Mouse (Mus musculus) hindbrain, embryonic 15.5 days (tissue): ENCODE measurements around the gene BC051019. TPM values are rescaled to one million over a fixed set of nuclear protein-coding genes. Genes with fewer than 3 reads are reported as not detected.

Experiments
- ATAC-seq: fragments of 200-750 bp; cut with Nextera tagmentation; 2 replicates; pipeline ENCODE4 v1.8.0; 2017; ENCODE audit warnings: low read depth, moderate number of reproducible peaks, moderate TSS enrichment; ENCODE audit not compliant: low FRiP score
- H3K27ac ChIP-seq: fragments of 300-500 bp; sonication (generic); replicated peaks from 2 replicates; pipeline ENCODE4 v1.5.1; 2015; ENCODE audit warnings: mild to moderate bottlenecking, inconsistent platforms
- H3K27me3 ChIP-seq: fragments of 300-500 bp; sonication (generic); 2 replicates; pipeline ENCODE4 v1.6.1; 2015; ENCODE audit warnings: control low read depth, inconsistent platforms
- H3K36me3 ChIP-seq: fragments of 300-500 bp; sonication (generic); 2 replicates; pipeline ENCODE4 v1.6.1; 2015; ENCODE audit warnings: control low read depth, inconsistent platforms
- H3K4me1 ChIP-seq: fragments of 300-500 bp; sonication (generic); replicated peaks from 2 replicates; pipeline ENCODE4 v1.6.1; 2015; ENCODE audit warnings: control low read depth, inconsistent platforms
- H3K4me2 ChIP-seq: fragments of 300-500 bp; sonication (generic); 2 replicates; pipeline ENCODE4 v1.6.1; 2015; ENCODE audit warnings: moderate library complexity, mild to moderate bottlenecking, inconsistent platforms
- H3K4me3 ChIP-seq: fragments of 300-500 bp; sonication (generic); 2 replicates; pipeline ENCODE4 v1.5.1; 2015; ENCODE audit warnings: mild to moderate bottlenecking, inconsistent platforms
- H3K9ac ChIP-seq: fragments of 300-500 bp; sonication (generic); 2 replicates; pipeline ENCODE4 v1.6.1; 2015; ENCODE audit warnings: inconsistent platforms
- H3K9me3 ChIP-seq: fragments of 300-500 bp; sonication (generic); 2 replicates; pipeline ENCODE4 v1.6.1; 2016; ENCODE audit warnings: control low read depth, inconsistent platforms
- WGBS: fragments of 180-500 bp; shearing (Covaris S2); methylation state at CpG from one replicate; pipeline ENCODE4 v1.1.7; 2015; 5-methylcytosine and 5-hydroxymethylcytosine counted together
- polyA plus RNA-seq: library from polyadenylated mRNA; unstranded; fragments of >200 nt; fragmentation: Nextera tagmentation; extraction: Ambion mirVana; gene quantifications from 2 replicates; pipeline ENCODE4 v1.2.1, GENCODE M21; 2015

The BC051019 gene
- polyA plus RNA-seq, 1 experiment from 2014 or later, result 0.32 TPM

DNA sequence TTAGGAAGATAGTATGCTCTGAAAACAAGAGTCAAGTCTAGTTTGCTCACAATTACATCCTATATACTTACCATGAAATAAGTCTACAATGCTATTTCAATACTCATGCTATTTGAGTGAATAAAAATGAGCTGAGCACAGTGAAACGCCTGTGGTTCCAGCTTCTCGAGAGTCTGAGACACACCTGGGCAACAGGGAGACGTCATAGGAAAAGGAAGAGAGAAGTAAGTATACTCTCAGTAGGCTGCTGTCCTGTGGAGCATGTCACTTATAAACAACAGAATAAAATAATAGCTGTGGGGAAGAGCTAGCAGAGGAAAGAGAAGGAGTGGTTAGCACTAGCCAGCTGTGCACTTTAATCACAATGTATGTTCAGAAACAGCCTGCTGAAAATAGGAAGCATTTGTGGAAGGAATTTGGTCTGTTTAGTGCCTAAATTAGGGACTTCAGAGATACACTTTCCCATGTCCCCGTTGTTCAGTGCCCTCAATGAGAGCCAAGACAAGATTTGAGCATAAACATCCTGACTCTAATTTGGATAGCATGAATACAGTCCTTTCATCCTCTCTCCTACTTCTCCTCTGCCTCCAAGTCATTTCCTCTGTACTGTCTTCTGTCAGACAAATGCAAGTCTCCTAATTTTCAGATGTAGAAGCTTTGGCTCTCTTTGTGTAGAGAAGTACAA is 48.6 kb downstream of the BC051019 start:
- Histone ChIP-seq H3K9me3 (no peaks in the 10 kb centered on the region), H3K4me3 (no peak overlapping the region)

GRCm38 (mm10) chr7:109671581-109672471 is 51.8 kb downstream of the BC051019 start:
- Histone ChIP-seq H3K4me3 (peak overlapping the region; percentile 46), H3K36me3 (no peaks in the 10 kb centered on the region), H3K27ac (peak overlapping the region; percentile 64), H3K4me1 (peaks cover 3% of the 10 kb centered on the region; the same call in 1 of the 2 replicates), H3K9me3 (no peaks in the 10 kb centered on the region), H3K4me2 (peak overlapping the region; percentile 69), H3K9ac (peak overlapping the region; percentile 51), H3K27me3 (no peaks in the 10 kb centered on the region)
- ATAC-seq, result peak; percentile 92
- WGBS, result under 1% methylated on average over 38 of the region's 44 CpGs

More for the DNA sequence above, 48.6 kb downstream of the BC051019 start:
- Histone ChIP-seq H3K27ac (no peak overlapping the region), H3K36me3 (no peaks in the 10 kb centered on the region), H3K4me2 (no peak overlapping the region), H3K4me1 (peaks cover 3% of the 10 kb centered on the region; the same call in 1 of the 2 replicates), H3K9ac (no peak overlapping the region), H3K27me3 (no peaks in the 10 kb centered on the region)
- ATAC-seq, result no peak
- WGBS, result 70% methylated on average over 4 of the region's 4 CpGs

DNA sequence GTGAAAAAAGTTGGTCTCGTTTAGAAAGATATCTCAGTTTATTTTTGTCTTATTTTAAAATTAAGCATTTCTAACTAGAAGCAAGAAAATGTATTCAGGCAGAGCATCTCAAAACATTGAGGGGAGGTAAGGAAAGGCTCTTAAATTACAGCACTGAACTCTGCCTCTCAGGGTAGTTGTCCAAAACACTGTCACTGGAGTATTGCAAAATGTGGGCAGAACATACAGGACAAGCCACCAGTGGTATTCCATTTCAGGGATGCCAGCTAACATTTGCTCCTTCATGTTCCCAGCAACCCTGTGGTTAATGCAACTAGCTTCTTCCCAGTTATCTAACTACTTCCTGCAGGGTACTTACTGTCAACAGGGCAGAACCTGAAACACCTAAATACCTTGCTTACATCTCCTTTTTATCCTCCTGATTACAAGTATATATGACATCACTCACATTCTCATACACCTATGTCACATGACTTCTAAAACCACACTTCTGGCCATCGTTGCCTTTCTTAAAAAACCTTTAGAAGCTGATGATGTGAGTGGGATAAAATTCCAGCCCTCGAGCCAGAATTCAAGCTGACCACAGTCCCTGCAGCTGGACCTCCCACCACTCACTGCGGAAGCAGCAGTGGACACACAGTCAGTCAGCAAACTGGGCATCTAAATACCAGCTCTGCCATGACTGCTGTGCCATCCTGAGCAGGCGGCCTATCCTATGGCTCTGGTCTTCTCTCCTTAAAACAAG is 54.1 kb downstream of the BC051019 start:
- Histone ChIP-seq H3K4me1 (peaks cover 3% of the 10 kb centered on the region; the same call in 1 of the 2 replicates), H3K27ac (no peak overlapping the region), H3K36me3 (no peaks in the 10 kb centered on the region), H3K4me3 (no peak overlapping the region), H3K9me3 (no peaks in the 10 kb centered on the region), H3K4me2 (peak overlapping the region; percentile 69), H3K9ac (no peak overlapping the region), H3K27me3 (no peaks in the 10 kb centered on the region)
- 92% methylated on average over 5 of the region's 5 CpGs for WGBS
- no peak for ATAC-seq

- Histone ChIP-seq H3K27ac (no peak overlapping the region), H3K4me3 (no peak overlapping the region), H3K36me3 (no peaks in the 10 kb centered on the region), H3K4me2 (no peak overlapping the region), H3K27me3 (no peaks in the 10 kb centered on the region), H3K9me3 (no peaks in the 10 kb centered on the region), H3K9ac (no peak overlapping the region), H3K4me1 (no peaks in the 10 kb centered on the region)
- WGBS, result 80% methylated on average over 5 of the region's 5 CpGs
- no peak for ATAC-seq
These were observed 57.0 kb downstream of the BC051019 start for GRCm38 (mm10) chr7:109666664-109667063.

- no peak overlapping the region for H3K4me2 ChIP-seq
- no peak overlapping the region for H3K27ac ChIP-seq
- no peak for ATAC-seq
- no peaks in the 10 kb centered on the region for H3K9me3 ChIP-seq
- 84% methylated on average over 4 of the region's 4 CpGs for WGBS
- H3K4me1 ChIP-seq, result no peaks in the 10 kb centered on the region
- no peaks in the 10 kb centered on the region for H3K27me3 ChIP-seq
- no peak overlapping the region for H3K9ac ChIP-seq
- H3K36me3 ChIP-seq, result no peaks in the 10 kb centered on the region
- no peak overlapping the region for H3K4me3 ChIP-seq
These were observed 61.0 kb downstream of the BC051019 start for GRCm38 (mm10) chr7:109662626-109663025.

Other genes with a start within 250 kb of the BC051019 start
- gene Trim66, start 215.7 kb downstream of the BC051019 start, polyA plus RNA-seq, result 0.79 and 0.81 TPM in 2 replicates
- gene Rpl27a, start 204.7 kb downstream of the BC051019 start, polyA plus RNA-seq, result 80.2 and 81.4 TPM in 2 replicates
- 21.3 and 26.2 TPM in 2 replicates for gene St5, start 20.2 kb downstream of the BC051019 start, polyA plus RNA-seq
- gene Akip1, start 20.2 kb downstream of the BC051019 start, polyA plus RNA-seq, result 15.3 and 17.5 TPM in 2 replicates
- 0.24 TPM in 1 of 2 replicates, not detected in the other for gene Ascl3, start 7.9 kb upstream of the BC051019 start, polyA plus RNA-seq
- 124 and 126 TPM in 2 replicates for gene Tmem9b, start 29.0 kb upstream of the BC051019 start, polyA plus RNA-seq
- 11.9 and 13.4 TPM in 2 replicates for gene Nrip3, start 58.2 kb upstream of the BC051019 start, polyA plus RNA-seq
- gene Scube2, start 141.8 kb upstream of the BC051019 start, polyA plus RNA-seq, result 2.1 and 3.3 TPM in 2 replicates
- 44.6 TPM in 2 replicates for gene Dennd5a, start 236.6 kb upstream of the BC051019 start, polyA plus RNA-seq